In the genomic region with DNA sequence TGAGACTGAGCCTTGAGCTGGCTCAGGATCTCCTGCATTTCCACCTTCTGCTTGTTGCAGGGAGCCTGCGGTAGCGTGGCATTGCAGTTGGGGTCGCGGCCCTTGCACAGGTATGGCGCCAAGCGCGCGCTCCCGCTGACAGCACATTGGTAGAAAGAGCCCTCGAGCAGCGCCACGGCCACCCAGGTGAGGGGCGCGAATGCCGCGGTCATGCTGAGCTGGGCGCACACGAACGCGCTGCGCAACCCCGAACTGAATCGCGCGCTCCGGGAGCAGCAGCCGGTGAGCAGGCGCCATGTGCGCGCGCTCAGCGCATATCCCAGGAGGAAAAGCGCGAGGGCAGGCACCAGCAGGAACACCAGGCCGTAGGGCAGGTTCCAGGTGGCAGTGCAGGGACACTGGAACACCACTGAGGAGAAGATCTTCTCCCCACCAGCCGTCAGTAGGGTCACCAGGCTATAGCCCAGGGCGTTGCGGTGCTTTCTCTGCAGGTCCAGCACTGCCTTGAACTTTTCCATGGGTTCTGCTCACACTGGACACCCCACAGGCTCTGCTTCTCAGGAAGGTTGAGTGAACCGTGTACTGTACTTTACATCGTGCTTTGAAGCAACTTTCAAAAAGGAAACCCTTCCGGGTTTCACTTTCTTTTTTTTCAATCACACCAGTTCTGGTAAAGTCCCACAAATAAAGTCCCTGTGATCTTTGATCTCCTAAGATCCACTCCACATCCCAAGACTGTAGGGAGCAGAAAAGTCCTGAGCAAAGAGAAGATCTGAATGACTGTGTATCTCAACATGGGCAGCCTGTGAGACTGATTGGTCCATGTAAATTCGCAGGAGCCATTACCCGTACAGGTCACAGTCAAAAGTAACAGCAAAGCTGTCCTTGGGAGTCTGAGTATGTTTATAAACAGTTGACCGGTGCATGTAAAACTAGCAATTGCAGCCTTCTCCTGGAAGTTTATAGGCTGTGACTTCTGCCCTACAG, we compare ENCODE assay signal across 8 mouse cellular contexts. TPM values are rescaled to one million over a fixed set of nuclear protein-coding genes. Genes with fewer than 3 reads are reported as not detected.
A peak's percentile ranks its signal among the peaks of the same experiment; 100 is the strongest.
DNase-seq lines count a peak whose midpoint lies in the region; ATAC-seq and TF ChIP-seq lines count a peak whose summit lies in the region.

A gene (minus strand): TSS at position 593 of the 987 bp plus-strand sequence.

- 17% methylated on average over 44 of the region's 44 CpGs for WGBS in intestine, embryonic 14.5 days

- no peak for TF ChIP-seq POLR2A in brain, embryonic 14.5 days (IDR thresholded peaks at IDR 0.05; ENCODE audit: borderline replicate concordance, extremely low read depth, insufficient read depth, insufficient read length, poor library complexity, severe bottlenecking)

- intact Hi-C loops in gastrocnemius, adult 2 months (cut with DNase I), result no loop called here
- intact Hi-C loops in left cerebral cortex, postnatal 36 days (cut with DNase I), result no loop called here

- H3K27me3 ChIP-seq in intestine, embryonic 14.5 days (replicated peaks; ENCODE audit: control insufficient read depth, insufficient read depth, low read length), result no peaks in the 10 kb centered on the region

- H3K27ac ChIP-seq in gastrocnemius, adult 2 months, result peak within 1 kb of the TSS; percentile 78
- no peak within 1 kb of the TSS for H3K27ac ChIP-seq in intestine, embryonic 14.5 days (ENCODE audit: low read depth)

- peak; percentile 77 for ATAC-seq in intestine, embryonic 14.5 days (replicated peaks; ENCODE audit: low FRiP score, low TSS enrichment, low read depth)
- peak; percentile 52 for ATAC-seq in megakaryocyte progenitor cell, adult 5-6 weeks (replicated peaks; ENCODE audit: poor library complexity)

- no peaks in the 10 kb centered on the region for H3K9me3 ChIP-seq in intestine, embryonic 14.5 days (ENCODE audit: control insufficient read depth, low read length)

- H3K4me1 ChIP-seq in intestine, embryonic 14.5 days (replicated peaks; ENCODE audit: control insufficient read depth, insufficient read depth, low read length), result no peaks in the 10 kb centered on the region; the same call in 1 of the 2 replicates

- DNase-seq in ES-CJ7 (ENCODE audit: low read depth, low spot score), result peak; percentile 67
- peak; percentile 68 for DNase-seq in brain, embryonic 14.5 days (ENCODE audit: low read depth)
- DNase-seq in gastrocnemius, adult 2 months, result peak; percentile 46
- DNase-seq in intestine, embryonic 14.5 days (ENCODE audit: low spot score), result peak; percentile 77
- peak; percentile 37 to 49 for DNase-seq in left cerebral cortex, postnatal 36 days (ENCODE audit: low spot score in 2 of 2)
- peak; percentile 52 for DNase-seq in right cerebral cortex, postnatal 14 days
- DNase-seq in cerebellum, adult 11-12 months, result no peak

- peak within 1 kb of the TSS; percentile 78 for H3K4me2 ChIP-seq in intestine, embryonic 14.5 days (ENCODE audit: low read length)

- H3K4me3 ChIP-seq in gastrocnemius, adult 2 months, result peak within 1 kb of the TSS; percentile 77
- H3K4me3 ChIP-seq in intestine, embryonic 14.5 days (ENCODE audit: low read depth, low read length), result peak within 1 kb of the TSS; percentile 53

- H3K9ac ChIP-seq in intestine, embryonic 14.5 days (ENCODE audit: low read length), result peak within 1 kb of the TSS; percentile 37; the same call in 1 of the 2 replicates

- TF ChIP-seq CTCF in brain, embryonic 14.5 days (IDR thresholded peaks at IDR 0.05; ENCODE audit: borderline replicate concordance, extremely low read depth, insufficient read depth, insufficient read length), result no peak
- TF ChIP-seq CTCF in gastrocnemius, adult 2 months (IDR thresholded peaks at IDR 0.05), result no peak

- no peaks in the 10 kb centered on the region for H3K36me3 ChIP-seq in intestine, embryonic 14.5 days (ENCODE audit: control insufficient read depth, insufficient read depth, low read length)

RNA-seq across cellular contexts. Expression of the gene that starts here (rescaled TPM):
- 0.23 and 0.38 TPM in 2 replicates for polyA plus RNA-seq in brain, embryonic 14.5 days (2012; rRNA removed)
- total RNA-seq in gastrocnemius, adult 2 months (2021), result not detected
- 1.7 and 2.6 TPM in 2 replicates for polyA plus RNA-seq in intestine, embryonic 14.5 days (2014; fragmentation: Nextera tagmentation; extraction: Ambion mirVana)
- under 1 TPM; 0.36 to 0.69 TPM for total RNA-seq in left cerebral cortex, postnatal 36 days (2021)
- 3.4 and 3.8 TPM in 2 replicates for total RNA-seq in megakaryocyte progenitor cell, adult 5-6 weeks (2015)
- total RNA-seq in megakaryocyte progenitor cell, adult 5-6 weeks (2017), result 2.6 and 3.5 TPM in 2 replicates

Comparison
In these comparisons a context has a peak if more than half of its experiments do, and no peak if none do; other contexts are left out.
1. Peak in DNase-seq in brain, embryonic 14.5 days; RNA of the gene not detected or under 1 TPM.
2. Peak in DNase-seq, H3K4me3 ChIP-seq and H3K27ac ChIP-seq in gastrocnemius, adult 2 months; RNA of the gene not detected or under 1 TPM.
3. Peak in DNase-seq in left cerebral cortex, postnatal 36 days; RNA of the gene not detected or under 1 TPM.